Mouse (Mus musculus): ENCODE measurements around the gene Slco2a1. TPM values are rescaled to one million over a fixed set of nuclear protein-coding genes. Genes with fewer than 3 reads are reported as not detected.
A peak's percentile ranks its signal among the peaks of the same experiment; 100 is the strongest.

Slco2a1 gene
- polyA plus RNA-seq, 1 experiment from 2014 or later, result 7.2 TPM

- under 1% methylated on average over 48 of the region's 81 CpGs for WGBS
- Histone ChIP-seq H3K9ac (peak within 1 kb of the TSS; percentile 84), H3K4me3 (peak within 1 kb of the TSS; percentile 75), H3K27me3 (replicated peaks) (peaks cover 66% of the 10 kb centered on the region), H3K4me1 (peaks cover 27% of the 10 kb centered on the region), H3K4me2 (peak within 1 kb of the TSS; percentile 97), H3K36me3 (no peaks in the 10 kb centered on the region), H3K27ac (replicated peaks) (no peak within 1 kb of the TSS), H3K9me3 (no peaks in the 10 kb centered on the region)
- peak; percentile 48; the same call in 1 of the 2 replicates for ATAC-seq (ENCODE audit: extremely low read depth, insufficient number of reproducible peaks, low FRiP score, low TSS enrichment)
These were observed 123.3 kb downstream of the Slco2a1 start, which contains the start of gene Rab6b for GRCm38 (mm10) chr9:103111621-103112470. Gene Rab6b (plus strand): TSS chr9:103111787.

GRCm38 (mm10) chr9:103112471-103113271 is 124.2 kb downstream of the Slco2a1 start:
- peak overlapping the region; percentile 97 for H3K4me2 ChIP-seq
- peak overlapping the region; percentile 84 for H3K9ac ChIP-seq
- no peaks in the 10 kb centered on the region for H3K36me3 ChIP-seq
- H3K4me3 ChIP-seq, result peak overlapping the region; percentile 75
- peaks cover 27% of the 10 kb centered on the region for H3K4me1 ChIP-seq
- no peak overlapping the region for H3K27ac ChIP-seq (replicated peaks)
- WGBS, result 2% methylated on average over 35 of the region's 35 CpGs
- H3K9me3 ChIP-seq, result no peaks in the 10 kb centered on the region
- ATAC-seq (ENCODE audit: extremely low read depth, insufficient number of reproducible peaks, low FRiP score, low TSS enrichment), result no peak
- H3K27me3 ChIP-seq (replicated peaks), result peaks cover 66% of the 10 kb centered on the region

GRCm38 (mm10) chr9:103113351-103113750 is 124.8 kb downstream of the Slco2a1 start:
- Histone ChIP-seq H3K9me3 (no peaks in the 10 kb centered on the region), H3K9ac (no peak overlapping the region), H3K27me3 (replicated peaks) (peaks cover 69% of the 10 kb centered on the region), H3K36me3 (no peaks in the 10 kb centered on the region), H3K4me2 (peak overlapping the region; percentile 97), H3K4me1 (peaks cover 27% of the 10 kb centered on the region), H3K27ac (replicated peaks) (no peak overlapping the region), H3K4me3 (no peak overlapping the region)
- 38% methylated on average over 11 of the region's 11 CpGs for WGBS
- ATAC-seq (ENCODE audit: extremely low read depth, insufficient number of reproducible peaks, low FRiP score, low TSS enrichment), result no peak

GRCm38 (mm10) chr9:103114326-103114725 is 125.8 kb downstream of the Slco2a1 start:
- Histone ChIP-seq H3K27me3 (replicated peaks) (peaks cover 78% of the 10 kb centered on the region), H3K27ac (replicated peaks) (no peak overlapping the region), H3K4me2 (no peak overlapping the region), H3K36me3 (no peaks in the 10 kb centered on the region), H3K4me3 (no peak overlapping the region), H3K4me1 (peaks cover 24% of the 10 kb centered on the region), H3K9me3 (no peaks in the 10 kb centered on the region), H3K9ac (no peak overlapping the region)
- ATAC-seq (ENCODE audit: extremely low read depth, insufficient number of reproducible peaks, low FRiP score, low TSS enrichment), result no peak
- 72% methylated on average over 8 of the region's 8 CpGs for WGBS

- H3K9me3 ChIP-seq, result no peaks in the 10 kb centered on the region
- no peak overlapping the region for H3K27ac ChIP-seq (replicated peaks)
- ATAC-seq (ENCODE audit: extremely low read depth, insufficient number of reproducible peaks, low FRiP score, low TSS enrichment), result no peak
- H3K9ac ChIP-seq, result no peak overlapping the region
- no peak overlapping the region for H3K4me3 ChIP-seq
- H3K4me1 ChIP-seq, result peaks cover 20% of the 10 kb centered on the region
- WGBS, result 87% methylated on average over 13 of the region's 13 CpGs
- no peak overlapping the region for H3K4me2 ChIP-seq
- no peaks in the 10 kb centered on the region for H3K36me3 ChIP-seq
- peaks cover 75% of the 10 kb centered on the region for H3K27me3 ChIP-seq (replicated peaks)
These were observed 126.4 kb downstream of the Slco2a1 start for GRCm38 (mm10) chr9:103114901-103115300.

GRCm38 (mm10) chr9:103116941-103117340 is 128.4 kb downstream of the Slco2a1 start:
- Histone ChIP-seq H3K4me1 (peaks cover 11% of the 10 kb centered on the region), H3K9ac (no peak overlapping the region), H3K9me3 (no peaks in the 10 kb centered on the region), H3K4me3 (no peak overlapping the region), H3K27me3 (replicated peaks) (peaks cover 56% of the 10 kb centered on the region), H3K4me2 (no peak overlapping the region), H3K27ac (replicated peaks) (no peak overlapping the region), H3K36me3 (no peaks in the 10 kb centered on the region)
- no peak for ATAC-seq (ENCODE audit: extremely low read depth, insufficient number of reproducible peaks, low FRiP score, low TSS enrichment)
- WGBS, result 67% methylated on average over 4 of the region's 4 CpGs

- no peak overlapping the region for H3K27ac ChIP-seq (replicated peaks)
- H3K36me3 ChIP-seq, result no peaks in the 10 kb centered on the region
- no peak overlapping the region for H3K9ac ChIP-seq
- H3K4me2 ChIP-seq, result no peak overlapping the region
- WGBS, result 63% methylated on average over 5 of the region's 5 CpGs
- H3K4me3 ChIP-seq, result no peak overlapping the region
- H3K4me1 ChIP-seq, result peaks cover 5% of the 10 kb centered on the region
- ATAC-seq (ENCODE audit: extremely low read depth, insufficient number of reproducible peaks, low FRiP score, low TSS enrichment), result no peak
- H3K27me3 ChIP-seq (replicated peaks), result peaks cover 50% of the 10 kb centered on the region
- no peaks in the 10 kb centered on the region for H3K9me3 ChIP-seq
These were observed 129.0 kb downstream of the Slco2a1 start for GRCm38 (mm10) chr9:103117495-103117894.

GRCm38 (mm10) chr9:103117951-103118350 is 129.4 kb downstream of the Slco2a1 start:
- Histone ChIP-seq H3K4me1 (peaks cover under 1% of the 10 kb centered on the region), H3K36me3 (no peaks in the 10 kb centered on the region), H3K4me3 (no peak overlapping the region), H3K4me2 (no peak overlapping the region), H3K9me3 (no peaks in the 10 kb centered on the region), H3K9ac (no peak overlapping the region), H3K27ac (replicated peaks) (no peak overlapping the region), H3K27me3 (replicated peaks) (peaks cover 46% of the 10 kb centered on the region)
- no peak for ATAC-seq (ENCODE audit: extremely low read depth, insufficient number of reproducible peaks, low FRiP score, low TSS enrichment)
- 84% methylated on average over 8 of the region's 8 CpGs for WGBS

- no peaks in the 10 kb centered on the region for H3K9me3 ChIP-seq
- ATAC-seq (ENCODE audit: extremely low read depth, insufficient number of reproducible peaks, low FRiP score, low TSS enrichment), result no peak
- no peak overlapping the region for H3K4me3 ChIP-seq
- peaks cover 38% of the 10 kb centered on the region for H3K27me3 ChIP-seq (replicated peaks)
- H3K36me3 ChIP-seq, result no peaks in the 10 kb centered on the region
- WGBS, result 83% methylated on average over 5 of the region's 5 CpGs
- H3K9ac ChIP-seq, result no peak overlapping the region
- no peaks in the 10 kb centered on the region for H3K4me1 ChIP-seq
- no peak overlapping the region for H3K4me2 ChIP-seq
- no peak overlapping the region for H3K27ac ChIP-seq (replicated peaks)
These were observed 130.3 kb downstream of the Slco2a1 start for GRCm38 (mm10) chr9:103118651-103119275.

GRCm38 (mm10) chr9:103119781-103120180 is 131.3 kb downstream of the Slco2a1 start:
- H3K27ac ChIP-seq (replicated peaks), result no peak overlapping the region
- 81% methylated on average over 9 of the region's 9 CpGs for WGBS
- no peaks in the 10 kb centered on the region for H3K9me3 ChIP-seq
- no peak overlapping the region for H3K4me3 ChIP-seq
- H3K9ac ChIP-seq, result no peak overlapping the region
- no peaks in the 10 kb centered on the region for H3K36me3 ChIP-seq
- no peak for ATAC-seq (ENCODE audit: extremely low read depth, insufficient number of reproducible peaks, low FRiP score, low TSS enrichment)
- H3K27me3 ChIP-seq (replicated peaks), result peaks cover 27% of the 10 kb centered on the region
- no peaks in the 10 kb centered on the region for H3K4me1 ChIP-seq
- H3K4me2 ChIP-seq, result no peak overlapping the region

GRCm38 (mm10) chr9:103120231-103120630 is 131.7 kb downstream of the Slco2a1 start:
- Histone ChIP-seq H3K4me1 (no peaks in the 10 kb centered on the region), H3K36me3 (no peaks in the 10 kb centered on the region), H3K27me3 (replicated peaks) (peaks cover 23% of the 10 kb centered on the region), H3K4me2 (no peak overlapping the region), H3K4me3 (no peak overlapping the region), H3K27ac (replicated peaks) (no peak overlapping the region), H3K9me3 (no peaks in the 10 kb centered on the region), H3K9ac (no peak overlapping the region)
- ATAC-seq (ENCODE audit: extremely low read depth, insufficient number of reproducible peaks, low FRiP score, low TSS enrichment), result no peak
- 50% methylated on average over 2 of the region's 2 CpGs for WGBS

Measured in heart, embryonic 13.5 days (tissue).